Comparison of ENCODE assay signal across 21 mouse cellular contexts in genomic region chr13:110977379-110977778, GRCm38 (mm10).
A peak's percentile ranks its signal among the peaks of the same experiment; 100 is the strongest.
DNase-seq lines count a peak whose midpoint lies in the region; ATAC-seq and TF ChIP-seq lines count a peak whose summit lies in the region.
"Had no signal": no experiment of that assay in that cellular context is flagged by ENCODE, and none has a peak within 500 bp of the region (broad histone marks: within the 10 kb centered on the region; RNA-seq: fewer than 3 reads in every experiment).

No protein-coding gene starts in this region.

- 74% methylated on average over 5 of the region's 5 CpGs for WGBS in embryonic facial prominence, embryonic 11.5 days
- WGBS in embryonic facial prominence, embryonic 10.5 days = 74% methylated on average over 5 of the region's 5 CpGs

- ATAC-seq in embryonic facial prominence, embryonic 11.5 days (replicated peaks; ENCODE audit: insufficient number of reproducible peaks, low FRiP score, low TSS enrichment, low read depth) = no peak
- ATAC-seq: activated CD4-positive, CD25-positive, alpha-beta regulatory T cell, adult 4 months; CD4-positive, CD25-positive, alpha-beta regulatory T cell, adult 4 months; Patski had no signal

- H3K4me3 ChIP-seq in embryonic facial prominence, embryonic 11.5 days (ENCODE audit: low read depth, low read length) = no peak overlapping the region
- no peak overlapping the region for H3K4me3 ChIP-seq in embryonic facial prominence, embryonic 10.5 days
- no peak overlapping the region for H3K4me3 ChIP-seq in CH12.LX (replicated peaks in 1 of 3; ENCODE audit: low read depth in 2 of 3, low read length in 2 of 3, poor library complexity in 1 of 3)

- no peak for TF ChIP-seq POLR2A in CH12.LX (IDR thresholded peaks at IDR 0.05; ENCODE audit: low read depth, low read length)

- no peak for TF ChIP-seq CTCF in CH12.LX (conservative IDR thresholded peaks at IDR 0.05 in 1 of 2, IDR thresholded peaks at IDR 0.05 in 1 of 2; ENCODE audit: low read depth in 2 of 2, low read length in 2 of 2)

- H3K9me3 ChIP-seq in embryonic facial prominence, embryonic 11.5 days (replicated peaks; ENCODE audit: control insufficient read depth, low read length) = no peaks in the 10 kb centered on the region
- H3K9me3 ChIP-seq in embryonic facial prominence, embryonic 10.5 days = no peaks in the 10 kb centered on the region
- H3K9me3 ChIP-seq in CH12.LX (replicated peaks; ENCODE audit: low read length) = no peaks in the 10 kb centered on the region
- H3K9me3 ChIP-seq: G1E had no signal

- peak; percentile 94 for TF ChIP-seq EP300 in CH12.LX (IDR thresholded peaks at IDR 0.05; ENCODE audit: low read length)

- dilution Hi-C loops in CH12.LX (cut with MboI; ENCODE audit: extremely low pct_ligation_motif_present, extremely low pct_unique_long_range_greater_than_20kb, low sequenced_read_pairs) = no loop called here

- H3K79me2 ChIP-seq in CH12.LX (replicated peaks; ENCODE audit: control insufficient read depth, extremely low read depth, insufficient read depth, poor library complexity, severe bottlenecking) = no peaks in the 10 kb centered on the region

- no peaks in the 10 kb centered on the region for H3K4me1 ChIP-seq in embryonic facial prominence, embryonic 11.5 days (ENCODE audit: control insufficient read depth, insufficient read depth, low read length)
- 0 out of 2 replicates have a peak, but pooled peaks cover 2% of the 10 kb centered on the region for H3K4me1 ChIP-seq in embryonic facial prominence, embryonic 10.5 days
- peaks cover 0 to 12% of the 10 kb centered on the region in 2 experiments; a peak in 2 of 4 replicates for H3K4me1 ChIP-seq in CH12.LX (ENCODE audit: control insufficient read depth in 1 of 2, insufficient read depth in 2 of 2)

- TF ChIP-seq RAD21 in CH12.LX (IDR thresholded peaks at IDR 0.05; ENCODE audit: low read depth, low read length) = no peak

- peak; percentile 4 for DNase-seq in embryo, embryonic 11 days
- no peak for DNase-seq in embryo, embryonic 10 days (ENCODE audit: low spot score)
- peak; percentile 30 for DNase-seq in embryonic facial prominence, embryonic 11.5 days (ENCODE audit: low spot score)
- DNase-seq in embryonic facial prominence, embryonic 10.5 days (ENCODE audit: low spot score) = no peak
- peak; percentile 40 for DNase-seq in CH12.LX (ENCODE audit: extremely low read depth)
- DNase-seq in spleen, postnatal 4 days (ENCODE audit: low spot score in 2 of 2) = no peak
- DNase-seq: adrenal gland, adult 2 months; adrenal gland, adult 8-10 months; adrenal gland, postnatal 10 days; adrenal gland, postnatal 14 days; adrenal gland, postnatal 25 days; adrenal gland, postnatal 36 days; B cell, adult 2 months; cerebellum, adult 11 months; cerebellum, adult 11-12 months; cerebellum, adult 18-20 months; cerebellum, adult 2 months had no signal

- no peaks in the 10 kb centered on the region for H3K36me3 ChIP-seq in embryonic facial prominence, embryonic 11.5 days (replicated peaks; ENCODE audit: control insufficient read depth, insufficient read depth, low read depth, low read length)
- no peaks in the 10 kb centered on the region for H3K36me3 ChIP-seq in embryonic facial prominence, embryonic 10.5 days (replicated peaks)
- H3K36me3 ChIP-seq in CH12.LX (replicated peaks in 1 of 2; ENCODE audit: control insufficient read depth in 1 of 2, insufficient read depth in 1 of 2, low read length in 1 of 2) = no peaks in the 10 kb centered on the region
- H3K36me3 ChIP-seq: G1E had no signal

- no peak overlapping the region for H3K9ac ChIP-seq in embryonic facial prominence, embryonic 11.5 days (replicated peaks; ENCODE audit: low read length)
- H3K9ac ChIP-seq in CH12.LX (ENCODE audit: insufficient read depth, low read depth) = no peak overlapping the region

- in situ Hi-C loops in CH12.LX (cut with MboI; ENCODE audit: low pct_ligation_motif_present, low pct_unique_long_range_greater_than_20kb, low sequenced_read_pairs) = loop anchor here (25.0 kb wide), 1 partner anchor 410 kb away; no protein-coding TSS in a partner anchor

- H3K4me2 ChIP-seq in embryonic facial prominence, embryonic 11.5 days (ENCODE audit: low read depth, low read length) = no peak overlapping the region
- H3K4me2 ChIP-seq in CH12.LX (ENCODE audit: insufficient read depth, low read depth, poor library complexity, severe bottlenecking) = 0 out of 2 replicates have a peak overlapping the region, but pooled peaks have one; percentile 7

- H3K27me3 ChIP-seq in embryonic facial prominence, embryonic 11.5 days (ENCODE audit: control insufficient read depth, insufficient read depth, low read length) = no peaks in the 10 kb centered on the region
- H3K27me3 ChIP-seq in embryonic facial prominence, embryonic 10.5 days (replicated peaks; ENCODE audit: low read depth, poor library complexity, severe bottlenecking) = no peaks in the 10 kb centered on the region
- no peaks in the 10 kb centered on the region for H3K27me3 ChIP-seq in CH12.LX (replicated peaks)

- no peak overlapping the region for H3K27ac ChIP-seq in embryonic facial prominence, embryonic 11.5 days (replicated peaks; ENCODE audit: low read depth, low read length)
- H3K27ac ChIP-seq in embryonic facial prominence, embryonic 10.5 days (replicated peaks) = no peak overlapping the region
- H3K27ac ChIP-seq in CH12.LX (ENCODE audit: insufficient read depth, low read depth) = no peak overlapping the region

TF ChIP-seq in CH12.LX, 34 proteins besides CTCF, POLR2A, EP300 and RAD21:
- TF ChIP-seq ETS1 (conservative IDR thresholded peaks at IDR 0.05; ENCODE audit: low read depth, low read length) (0 out of 2 replicates have a peak, but pooled peaks have one; percentile 29), ZMIZ1 (IDR thresholded peaks at IDR 0.05; ENCODE audit: low read depth, low read length) (no peak), TCF12 (IDR thresholded peaks at IDR 0.05; ENCODE audit: low read depth, low read length) (no peak), MXI1 (IDR thresholded peaks at IDR 0.05; ENCODE audit: low read depth, low read length) (no peak), NRF1 (IDR thresholded peaks at IDR 0.05; ENCODE audit: low read depth, low read length) (no peak), MAZ (IDR thresholded peaks at IDR 0.05; ENCODE audit: low read depth, low read length) (no peak), NELFE (IDR thresholded peaks at IDR 0.05; ENCODE audit: low read depth, low read length) (no peak), HCFC1 (IDR thresholded peaks at IDR 0.05; ENCODE audit: low read depth, low read length) (no peak), SIN3A (IDR thresholded peaks at IDR 0.05; ENCODE audit: low read length) (no peak), MYC (IDR thresholded peaks at IDR 0.05; ENCODE audit: low read depth, low read length) (no peak), MAFK (IDR thresholded peaks at IDR 0.05; ENCODE audit: insufficient replicate concordance, low read length) (peak; percentile 72), ZKSCAN1 (IDR thresholded peaks at IDR 0.05; ENCODE audit: borderline replicate concordance, low read depth, low read length) (no peak), BHLHE40 (IDR thresholded peaks at IDR 0.05; ENCODE audit: low read depth, low read length) (0 out of 2 replicates have a peak, but pooled peaks have one; percentile 27), TBP (conservative IDR thresholded peaks at IDR 0.05; ENCODE audit: low read depth, low read length) (no peak), CHD2 (IDR thresholded peaks at IDR 0.05; ENCODE audit: low read length) (no peak), MAX (IDR thresholded peaks at IDR 0.05; ENCODE audit: low read length) (no peak), CHD1 (IDR thresholded peaks at IDR 0.05; ENCODE audit: low read depth, low read length) (no peak), USF1 (IDR thresholded peaks at IDR 0.05; ENCODE audit: low read depth, low read length) (no peak), PAX5 (IDR thresholded peaks at IDR 0.05; ENCODE audit: low read length) (no peak), ZC3H11A (IDR thresholded peaks at IDR 0.05; ENCODE audit: low read depth, low read length) (no peak), UBTF (IDR thresholded peaks at IDR 0.05; ENCODE audit: low read depth, low read length) (no peak), USF2 (conservative IDR thresholded peaks at IDR 0.05; ENCODE audit: low read depth, low read length) (no peak), IRF4 (IDR thresholded peaks at IDR 0.05; ENCODE audit: low read depth, low read length) (peak; percentile 93), JUN (IDR thresholded peaks at IDR 0.05; ENCODE audit: insufficient read depth, low read depth, low read length) (no peak), ZNF384 (IDR thresholded peaks at IDR 0.05; ENCODE audit: low read depth, low read length) (peak; percentile 89), E2F4 (IDR thresholded peaks at IDR 0.05; ENCODE audit: insufficient replicate concordance, low read depth, low read length) (no peak), MEF2A (IDR thresholded peaks at IDR 0.05; ENCODE audit: borderline replicate concordance, low read depth, low read length) (peak; percentile 62), ELF1 (IDR thresholded peaks at IDR 0.05; ENCODE audit: low read depth, low read length) (no peak)

Comparison
In these comparisons a context has a peak if more than half of its experiments do, and no peak if none do; other contexts are left out.
1. DNase-seq: peak in embryo, embryonic 11 days (single experiment), embryonic facial prominence, embryonic 11.5 days (single experiment) and CH12.LX (single experiment); none in embryo, embryonic 10 days (single experiment), embryonic facial prominence, embryonic 10.5 days (single experiment) and spleen, postnatal 4 days (0 of 2).